Mouse (Mus musculus): ENCODE measurements around the gene Usp17le. TPM values are rescaled to one million over a fixed set of nuclear protein-coding genes. Genes with fewer than 3 reads are reported as not detected.

Gene Usp17le
- polyA plus RNA-seq (2015; fragmentation: Illumina TruSeq; extraction: RNeasy Lipid Tissue Mini Kit (QIAGEN cat#74804); ENCODE audit: insufficient read depth, low read depth, low replicate concordance) = not detected

GRCm38 (mm10) chr7:104777370-104777769 is at the start of gene Usp17le:
Gene Usp17le, minus strand, starts transcription at chr7:104777470.

Other genes starting within 250 kb of the Usp17le start
- not detected for gene Olfr651, start 227.3 kb downstream of the Usp17le start, polyA plus RNA-seq (2015; fragmentation: Illumina TruSeq; extraction: RNeasy Lipid Tissue Mini Kit (QIAGEN cat#74804); ENCODE audit: insufficient read depth, low read depth, low replicate concordance)
- gene Olfr652, start 216.6 kb downstream of the Usp17le start, polyA plus RNA-seq (2015; fragmentation: Illumina TruSeq; extraction: RNeasy Lipid Tissue Mini Kit (QIAGEN cat#74804); ENCODE audit: insufficient read depth, low read depth, low replicate concordance) = not detected
- not detected for gene Olfr653, start 200.2 kb downstream of the Usp17le start, polyA plus RNA-seq (2015; fragmentation: Illumina TruSeq; extraction: RNeasy Lipid Tissue Mini Kit (QIAGEN cat#74804); ENCODE audit: insufficient read depth, low read depth, low replicate concordance)
- not detected for gene Olfr654, start 190.4 kb downstream of the Usp17le start, polyA plus RNA-seq (2015; fragmentation: Illumina TruSeq; extraction: RNeasy Lipid Tissue Mini Kit (QIAGEN cat#74804); ENCODE audit: insufficient read depth, low read depth, low replicate concordance)
- gene Olfr655, start 175.7 kb downstream of the Usp17le start, polyA plus RNA-seq (2015; fragmentation: Illumina TruSeq; extraction: RNeasy Lipid Tissue Mini Kit (QIAGEN cat#74804); ENCODE audit: insufficient read depth, low read depth, low replicate concordance) = not detected
- not detected for gene Olfr656, start 163.5 kb downstream of the Usp17le start, polyA plus RNA-seq (2015; fragmentation: Illumina TruSeq; extraction: RNeasy Lipid Tissue Mini Kit (QIAGEN cat#74804); ENCODE audit: insufficient read depth, low read depth, low replicate concordance)
- gene Olfr657, start 152.7 kb downstream of the Usp17le start, polyA plus RNA-seq (2015; fragmentation: Illumina TruSeq; extraction: RNeasy Lipid Tissue Mini Kit (QIAGEN cat#74804); ENCODE audit: insufficient read depth, low read depth, low replicate concordance) = not detected
- not detected for gene Olfr658, start 130.2 kb downstream of the Usp17le start, polyA plus RNA-seq (2015; fragmentation: Illumina TruSeq; extraction: RNeasy Lipid Tissue Mini Kit (QIAGEN cat#74804); ENCODE audit: insufficient read depth, low read depth, low replicate concordance)
- not detected for gene Olfr659, start 110.7 kb downstream of the Usp17le start, polyA plus RNA-seq (2015; fragmentation: Illumina TruSeq; extraction: RNeasy Lipid Tissue Mini Kit (QIAGEN cat#74804); ENCODE audit: insufficient read depth, low read depth, low replicate concordance)
- not detected for gene Olfr661, start 91.0 kb downstream of the Usp17le start, polyA plus RNA-seq (2015; fragmentation: Illumina TruSeq; extraction: RNeasy Lipid Tissue Mini Kit (QIAGEN cat#74804); ENCODE audit: insufficient read depth, low read depth, low replicate concordance)
- gene Usp17lb, start 65.1 kb upstream of the Usp17le start, polyA plus RNA-seq (2015; fragmentation: Illumina TruSeq; extraction: RNeasy Lipid Tissue Mini Kit (QIAGEN cat#74804); ENCODE audit: insufficient read depth, low read depth, low replicate concordance) = not detected
- not detected for gene Usp17la, start 79.5 kb upstream of the Usp17le start, polyA plus RNA-seq (2015; fragmentation: Illumina TruSeq; extraction: RNeasy Lipid Tissue Mini Kit (QIAGEN cat#74804); ENCODE audit: insufficient read depth, low read depth, low replicate concordance)
- gene Olfr665, start 100.6 kb upstream of the Usp17le start, polyA plus RNA-seq (2015; fragmentation: Illumina TruSeq; extraction: RNeasy Lipid Tissue Mini Kit (QIAGEN cat#74804); ENCODE audit: insufficient read depth, low read depth, low replicate concordance) = not detected
- not detected for gene Olfr666, start 118.5 kb upstream of the Usp17le start, polyA plus RNA-seq (2015; fragmentation: Illumina TruSeq; extraction: RNeasy Lipid Tissue Mini Kit (QIAGEN cat#74804); ENCODE audit: insufficient read depth, low read depth, low replicate concordance)
- gene Olfr667, start 144.0 kb upstream of the Usp17le start, polyA plus RNA-seq (2015; fragmentation: Illumina TruSeq; extraction: RNeasy Lipid Tissue Mini Kit (QIAGEN cat#74804); ENCODE audit: insufficient read depth, low read depth, low replicate concordance) = not detected
- not detected for gene Olfr668, start 150.6 kb upstream of the Usp17le start, polyA plus RNA-seq (2015; fragmentation: Illumina TruSeq; extraction: RNeasy Lipid Tissue Mini Kit (QIAGEN cat#74804); ENCODE audit: insufficient read depth, low read depth, low replicate concordance)
- not detected for gene Olfr669, start 156.8 kb upstream of the Usp17le start, polyA plus RNA-seq (2015; fragmentation: Illumina TruSeq; extraction: RNeasy Lipid Tissue Mini Kit (QIAGEN cat#74804); ENCODE audit: insufficient read depth, low read depth, low replicate concordance)
- not detected for gene Olfr670, start 185.2 kb upstream of the Usp17le start, polyA plus RNA-seq (2015; fragmentation: Illumina TruSeq; extraction: RNeasy Lipid Tissue Mini Kit (QIAGEN cat#74804); ENCODE audit: insufficient read depth, low read depth, low replicate concordance)
- not detected for gene Olfr671, start 201.7 kb upstream of the Usp17le start, polyA plus RNA-seq (2015; fragmentation: Illumina TruSeq; extraction: RNeasy Lipid Tissue Mini Kit (QIAGEN cat#74804); ENCODE audit: insufficient read depth, low read depth, low replicate concordance)
- not detected for gene Olfr672, start 224.6 kb upstream of the Usp17le start, polyA plus RNA-seq (2015; fragmentation: Illumina TruSeq; extraction: RNeasy Lipid Tissue Mini Kit (QIAGEN cat#74804); ENCODE audit: insufficient read depth, low read depth, low replicate concordance)